Mouse (Mus musculus): Measurements from ENCODE around the gene Egfl8.

The Egfl8 gene

DNA sequence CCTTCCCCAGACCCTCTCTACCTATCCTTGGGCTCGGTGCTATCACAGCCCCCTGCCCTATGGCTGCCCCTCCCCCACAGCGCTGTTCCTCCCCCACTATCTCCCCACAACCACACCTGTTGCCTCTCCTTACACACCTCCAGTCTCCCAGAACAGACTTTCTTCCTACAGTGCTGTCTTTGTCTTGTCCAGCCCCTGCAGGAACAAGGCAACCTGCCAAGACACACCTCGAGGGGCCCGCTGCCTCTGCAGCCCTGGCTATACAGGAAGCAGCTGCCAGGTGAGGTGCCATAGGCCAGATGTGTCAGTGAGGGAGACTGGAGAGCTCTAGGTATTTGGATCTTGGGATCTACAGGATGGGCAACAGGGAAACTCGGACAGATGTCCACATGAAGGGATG lies 39.2 kb downstream of the Egfl8 start:
- DNase-seq (ENCODE audit: low spot score) = no peak

DNA sequence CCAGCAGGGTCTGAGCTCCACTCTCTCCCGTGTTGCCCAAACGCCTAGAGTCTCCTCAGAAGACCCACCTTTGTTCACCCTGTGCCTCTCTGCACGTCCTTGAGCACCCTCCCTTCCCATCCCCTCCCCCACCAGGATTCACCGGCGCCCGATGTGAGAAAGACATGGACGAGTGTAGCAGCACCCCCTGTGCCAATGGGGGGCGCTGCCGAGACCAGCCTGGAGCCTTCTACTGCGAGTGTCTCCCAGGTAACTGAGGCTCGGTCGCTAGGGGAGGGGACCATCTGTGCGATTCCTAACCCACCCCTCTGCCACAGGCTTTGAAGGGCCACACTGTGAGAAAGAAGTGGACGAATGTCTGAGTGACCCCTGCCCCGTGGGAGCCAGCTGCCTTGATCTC lies 43.4 kb downstream of the Egfl8 start:
- DNase-seq (ENCODE audit: low spot score) = no peak

- DNase-seq (ENCODE audit: low spot score) = no peak
Measured at GRCm38 (mm10) chr17:34571875-34572274, 43.9 kb downstream of the Egfl8 start.

DNA sequence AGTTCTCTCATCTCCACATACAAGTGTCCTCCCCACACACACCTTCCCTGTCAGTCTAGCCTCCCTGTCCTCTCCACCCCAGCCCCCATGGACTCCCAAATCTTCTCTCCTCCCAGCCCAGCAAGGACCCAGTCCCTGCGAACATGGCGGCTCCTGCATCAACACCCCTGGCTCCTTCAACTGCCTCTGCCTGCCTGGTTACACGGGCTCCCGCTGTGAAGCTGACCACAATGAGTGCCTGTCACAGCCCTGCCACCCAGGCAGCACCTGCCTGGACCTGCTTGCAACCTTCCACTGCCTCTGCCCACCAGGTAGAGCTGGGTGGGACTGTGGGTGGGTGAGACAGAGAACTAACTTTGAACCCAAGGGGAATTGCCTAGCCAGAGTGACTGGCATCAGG lies 45.9 kb downstream of the Egfl8 start:
- DNase-seq (ENCODE audit: low spot score) = no peak

DNA sequence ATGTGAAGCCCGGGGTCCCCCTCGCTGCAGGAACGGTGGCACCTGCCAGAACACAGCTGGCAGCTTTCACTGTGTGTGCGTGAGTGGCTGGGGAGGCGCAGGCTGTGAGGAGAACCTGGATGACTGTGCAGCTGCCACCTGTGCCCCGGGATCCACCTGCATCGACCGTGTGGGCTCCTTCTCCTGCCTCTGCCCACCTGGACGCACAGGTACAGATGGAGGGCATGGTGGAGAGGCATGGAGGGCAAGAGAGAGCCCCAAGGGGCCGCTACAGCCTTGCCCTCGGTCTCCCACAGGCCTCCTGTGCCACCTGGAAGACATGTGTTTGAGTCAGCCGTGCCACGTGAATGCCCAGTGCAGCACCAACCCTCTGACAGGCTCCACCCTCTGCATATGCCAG lies 47.4 kb downstream of the Egfl8 start:
- no peak for DNase-seq (ENCODE audit: low spot score)

- DNase-seq (ENCODE audit: low spot score) = no peak
Measured at GRCm38 (mm10) chr17:34567311-34567710, 48.5 kb downstream of the Egfl8 start.

GRCm38 (mm10) chr17:34564796-34565195 lies 51.0 kb downstream of the Egfl8 start:
- no peak for DNase-seq (ENCODE audit: low spot score)

GRCm38 (mm10) chr17:34564003-34564421 lies 51.8 kb downstream of the Egfl8 start, which contains the start of gene Notch4:
TSS of gene Notch4 (plus strand) at chr17:34564268.
- no peak for DNase-seq (ENCODE audit: low spot score)

DNA sequence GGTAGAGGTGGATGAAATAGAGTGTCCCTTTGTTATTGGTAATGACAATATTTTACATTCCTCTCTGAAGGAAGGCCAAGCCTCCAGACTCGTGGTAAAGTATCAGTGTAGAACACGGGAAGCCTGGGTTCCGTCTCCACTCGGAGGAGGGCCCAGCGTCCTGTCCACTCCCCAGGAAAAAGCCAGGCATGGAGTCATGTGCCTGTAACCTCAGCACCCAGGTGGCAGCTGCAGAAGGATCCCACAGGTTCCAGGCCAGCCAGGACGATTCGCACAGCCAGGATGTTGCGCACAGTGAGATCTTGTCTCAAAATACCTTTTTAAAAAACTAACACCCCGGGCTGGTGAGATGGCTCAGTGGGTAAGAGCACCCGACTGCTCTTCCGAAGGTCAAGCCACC lies 52.4 kb downstream of the Egfl8 start:
- no peak for DNase-seq (ENCODE audit: low spot score)

Data from layer of hippocampus, adult 9-10 months (tissue).